Mouse (Mus musculus) cerebellum, adult 2 months (tissue): ENCODE measurements around the gene Igsf10. TPM values are rescaled to one million over a fixed set of nuclear protein-coding genes. Genes with fewer than 3 reads are reported as not detected.

Experiments
- DNase-seq, 2 experiments: peaks; one replicate each; pipeline ENCODE4 v3.0.0; 2021
- H3K27ac ChIP-seq: fragments of 200-500 bp; 2 replicates; pipeline ENCODE4 v1.5.1; 2012; ENCODE audit warnings: low read length, control low read depth, inconsistent platforms; ENCODE audit not compliant: insufficient read depth
- H3K27me3 ChIP-seq: fragments of 200-500 bp; 2 replicates; pipeline ENCODE4 v1.6.1; 2012; ENCODE audit warnings: inconsistent platforms, mild to moderate bottlenecking, low read length, moderate library complexity; ENCODE audit not compliant: control insufficient read depth, insufficient read depth
- H3K4me1 ChIP-seq: fragments of 200-500 bp; 2 replicates; pipeline ENCODE4 v1.6.1; 2011; ENCODE audit warnings: low read length; ENCODE audit not compliant: control insufficient read depth, insufficient read depth
- H3K4me3 ChIP-seq: fragments of 200-500 bp; replicated peaks from 2 replicates; pipeline ENCODE3; 2011; ENCODE audit warnings: mild to moderate bottlenecking, low read depth, low read length, control low read depth; ENCODE audit not compliant: insufficient read depth
- CTCF ChIP-seq: fragments of 200-500 bp; IDR thresholded peaks from 2 replicates; pipeline ENCODE4 v1.5.1; 2011; ENCODE audit warnings: low read depth, mild to moderate bottlenecking, control low read depth, low read length, moderate library complexity, borderline replicate concordance; ENCODE audit not compliant: insufficient read depth
- POLR2A ChIP-seq: fragments of 200-500 bp; IDR thresholded peaks from 2 replicates; pipeline ENCODE4 v1.6.1; 2011; ENCODE audit warnings: low read length, control low read depth, borderline replicate concordance; ENCODE audit not compliant: insufficient read depth
- WGBS: fragments of 180-500 bp; shearing (Covaris S2); methylation state at CpG from one replicate; pipeline ENCODE4 v1.1.7; 2018; 5-methylcytosine and 5-hydroxymethylcytosine counted together
- polyA plus RNA-seq: library from polyadenylated mRNA; depleted of rRNA; stranded (reverse); fragments of >200 nt; gene quantifications from 2 replicates; pipeline ENCODE4 v1.2.3, GENCODE M21; 2012; rRNA removed

Gene Igsf10
- polyA plus RNA-seq, 1 experiment = 2.4 TPM

DNA sequence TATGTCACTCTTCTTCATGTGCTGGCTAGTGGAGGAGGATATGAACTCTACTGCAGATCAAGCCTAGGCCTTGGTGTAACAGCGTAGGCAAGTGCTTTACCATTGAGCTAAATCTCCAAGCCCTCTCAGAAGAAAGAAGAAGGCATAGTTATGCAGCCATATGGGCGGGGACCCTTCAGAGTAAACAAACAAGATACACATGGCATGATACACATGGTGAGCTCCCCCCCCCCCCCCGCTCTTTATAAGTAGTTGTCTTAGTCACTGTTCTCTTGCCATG, 66.0 kb downstream of the Igsf10 start:
- 89% methylated on average over 3 of the region's 3 CpGs for WGBS

DNA sequence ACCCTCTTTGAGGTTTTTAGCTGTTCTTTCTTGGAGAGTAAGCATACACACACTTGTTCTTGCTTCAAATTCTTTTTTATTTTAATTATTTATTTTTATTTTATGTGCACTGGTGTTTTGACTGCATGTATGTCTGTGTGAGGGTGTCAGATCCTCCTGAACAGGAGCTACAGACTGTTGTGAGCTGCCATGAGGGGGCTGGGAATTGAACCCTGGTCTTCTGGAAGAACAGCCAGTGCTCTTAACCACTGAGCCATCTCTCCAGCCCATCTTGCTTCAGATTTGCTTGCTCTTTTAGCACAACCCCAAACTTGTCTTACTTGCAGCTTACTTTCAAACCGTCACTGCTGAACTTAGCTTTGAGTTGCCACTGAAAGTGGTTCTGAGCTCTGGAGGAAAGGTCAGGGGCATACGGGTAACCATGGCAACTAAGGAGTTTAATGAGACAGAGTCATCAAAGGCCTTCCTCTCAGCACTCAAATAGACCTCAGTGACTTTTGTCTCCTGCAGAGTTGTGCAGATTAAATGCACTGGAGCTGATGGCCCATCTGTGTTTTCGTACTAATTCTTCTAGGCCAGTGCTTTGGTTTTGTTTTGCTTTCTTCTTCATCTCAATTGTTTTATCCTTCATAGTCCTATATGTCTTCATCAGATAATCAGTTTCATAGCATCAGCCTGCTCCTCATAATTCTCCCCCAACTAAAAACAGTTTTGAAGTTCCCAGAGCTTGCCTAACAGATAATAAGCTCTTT, 66.5 kb downstream of the Igsf10 start:
- Histone ChIP-seq H3K4me1 (no peaks in the 10 kb centered on the region), H3K27ac (no peak overlapping the region), H3K4me3 (no peak overlapping the region), H3K27me3 (no peaks in the 10 kb centered on the region)
- no peak for TF ChIP-seq CTCF
- no peak for TF ChIP-seq POLR2A
- no peak for DNase-seq
- 24% methylated on average over 3 of the region's 3 CpGs for WGBS

More for the DNA sequence above, 66.0 kb downstream of the Igsf10 start:
- Histone ChIP-seq H3K4me3 (no peak overlapping the region), H3K27ac (no peak overlapping the region), H3K4me1 (no peaks in the 10 kb centered on the region), H3K27me3 (no peaks in the 10 kb centered on the region)
- TF ChIP-seq CTCF (no peak), POLR2A (no peak)
- DNase-seq = no peak

DNA sequence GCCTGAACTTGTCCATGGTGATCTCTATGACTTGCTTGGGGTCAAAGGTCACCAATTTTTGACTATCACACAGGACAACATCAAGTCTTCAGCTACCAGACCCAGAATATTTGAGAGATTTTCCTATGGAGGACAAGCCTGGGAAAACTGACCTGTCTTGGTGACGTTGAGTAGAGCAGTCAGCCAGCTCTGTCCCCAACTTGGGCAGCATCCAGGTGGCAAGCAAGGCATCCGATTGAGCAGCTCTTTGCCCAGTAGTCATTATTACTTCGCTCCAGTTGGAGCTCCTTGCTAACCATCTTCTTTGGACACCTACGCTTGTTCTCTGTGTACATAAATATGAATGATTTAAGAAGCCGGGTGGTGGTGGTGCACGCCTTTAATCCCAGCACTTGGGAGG, 73.4 kb downstream of the Igsf10 start:
- no peak for TF ChIP-seq POLR2A
- no peak for TF ChIP-seq CTCF
- peak; percentile 35 to 45 for DNase-seq
- Histone ChIP-seq H3K27ac (no peak overlapping the region), H3K27me3 (no peaks in the 10 kb centered on the region), H3K4me3 (no peak overlapping the region), H3K4me1 (no peaks in the 10 kb centered on the region; the same call in 1 of the 2 replicates)
- 41% methylated on average over 6 of the region's 6 CpGs for WGBS

Other genes with a start within 250 kb of the Igsf10 start
- 0.06 TPM in 1 of 2 replicates, not detected in the other for gene Gpr171, start 242.6 kb downstream of the Igsf10 start, polyA plus RNA-seq
- gene P2ry14, start 190.8 kb downstream of the Igsf10 start, polyA plus RNA-seq = 3.4 and 4.2 TPM in 2 replicates
- not detected in 2 replicates for gene Gpr87, start 149.3 kb downstream of the Igsf10 start, polyA plus RNA-seq
- 3.7 and 4.1 TPM in 2 replicates for gene P2ry13, start 133.5 kb downstream of the Igsf10 start, polyA plus RNA-seq
- gene P2ry12, start 81.5 kb downstream of the Igsf10 start, polyA plus RNA-seq = 16.1 and 17.5 TPM in 2 replicates